ENCODE assay signal across 11 mouse cellular contexts in the genomic region with DNA sequence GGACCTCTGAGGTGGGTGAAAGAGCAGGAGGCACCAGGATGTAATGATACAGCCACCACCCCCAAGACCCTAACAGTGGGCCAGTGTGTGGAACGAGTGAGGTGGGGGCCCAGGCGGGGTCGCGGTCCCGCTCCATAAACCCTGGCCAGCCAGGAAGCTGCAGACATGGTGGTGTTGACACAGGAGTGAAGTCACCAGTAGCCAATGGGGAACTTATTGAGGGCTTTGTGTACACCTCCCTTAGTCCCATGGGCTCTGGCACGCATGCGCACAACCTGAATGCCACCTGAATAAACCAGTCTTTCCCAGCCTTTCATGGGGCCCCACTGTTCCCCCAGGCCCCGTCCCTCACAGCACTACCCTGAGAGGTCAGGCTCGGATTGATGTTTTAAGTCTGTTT. TPM values are rescaled to one million over a fixed set of nuclear protein-coding genes. Genes with fewer than 3 reads are reported as not detected.
DNase-seq lines count a peak whose midpoint lies in the region; ATAC-seq and TF ChIP-seq lines count a peak whose summit lies in the region.
"Had no signal": no experiment of that assay in that cellular context is flagged by ENCODE, and none has a peak within 500 bp of the region (broad histone marks: within the 10 kb centered on the region; RNA-seq: fewer than 3 reads in every experiment).

No protein-coding gene starts in this region.

- no peak overlapping the region for H3K9ac ChIP-seq in heart, embryonic 12.5 days
- H3K9ac ChIP-seq in limb, embryonic 13.5 days = peak overlapping the region; percentile 32; the same call in 1 of the 2 replicates
- H3K9ac ChIP-seq in stomach, postnatal 0 days (ENCODE audit: low read length) = no peak overlapping the region

- no peak for DNase-seq in heart, adult 9 months (ENCODE audit: low spot score in 2 of 2)
- DNase-seq in lung, postnatal 10 days = peak; percentile 7
- DNase-seq in lung, postnatal 14 days = no peak
- DNase-seq in stomach, postnatal 0 days (ENCODE audit: low spot score) = peak; percentile 90
- no peak for DNase-seq in adrenal gland, adult 2 months
- DNase-seq in layer of hippocampus, adult 18-20 months (ENCODE audit: low spot score in 2 of 2) = no peak
- DNase-seq: cerebellum, adult 11 months; retina, postnatal 1 day had no signal

- no peak for ATAC-seq in heart, embryonic 12.5 days (ENCODE audit: insufficient number of reproducible peaks, low FRiP score)
- peak; percentile 48 for ATAC-seq in limb, embryonic 13.5 days (ENCODE audit: low FRiP score, low read depth)
- ATAC-seq in stomach, postnatal 0 days (ENCODE audit: low FRiP score, low TSS enrichment) = peak; percentile 90
- ATAC-seq: CD4-positive, CD25-positive, alpha-beta regulatory T cell, adult 4 months had no signal

- peak overlapping the region; percentile 98 for H3K27ac ChIP-seq in heart, embryonic 12.5 days (ENCODE audit: poor library complexity, severe bottlenecking)
- peak overlapping the region; percentile 98 for H3K27ac ChIP-seq in limb, embryonic 13.5 days
- H3K27ac ChIP-seq in stomach, postnatal 0 days (replicated peaks) = peak overlapping the region; percentile 87

- no peaks in the 10 kb centered on the region for H3K9me3 ChIP-seq in heart, embryonic 12.5 days (replicated peaks)
- no peaks in the 10 kb centered on the region for H3K9me3 ChIP-seq in limb, embryonic 13.5 days
- no peaks in the 10 kb centered on the region for H3K9me3 ChIP-seq in stomach, postnatal 0 days (ENCODE audit: control insufficient read depth, low read length)

- no peak for TF ChIP-seq EP300 in stomach, postnatal 0 days (optimal IDR thresholded peaks at IDR 0.05)

- H3K36me3 ChIP-seq in heart, embryonic 12.5 days = no peaks in the 10 kb centered on the region
- no peaks in the 10 kb centered on the region for H3K36me3 ChIP-seq in limb, embryonic 13.5 days
- H3K36me3 ChIP-seq in stomach, postnatal 0 days (ENCODE audit: control insufficient read depth, insufficient read depth, low read length) = no peaks in the 10 kb centered on the region

- no peak for TF ChIP-seq CTCF in stomach, postnatal 0 days (IDR thresholded peaks at IDR 0.05; ENCODE audit: low read depth)

- H3K4me3 ChIP-seq in heart, embryonic 12.5 days = no peak overlapping the region
- H3K4me3 ChIP-seq in limb, embryonic 13.5 days = no peak overlapping the region
- no peak overlapping the region for H3K4me3 ChIP-seq in stomach, postnatal 0 days (ENCODE audit: low read depth, low read length)

- H3K4me1 ChIP-seq in heart, embryonic 12.5 days (replicated peaks) = peaks cover 94% of the 10 kb centered on the region
- H3K4me1 ChIP-seq in limb, embryonic 13.5 days = peaks cover 80% of the 10 kb centered on the region
- H3K4me1 ChIP-seq in stomach, postnatal 0 days (replicated peaks; ENCODE audit: control insufficient read depth, insufficient read depth) = peaks cover 18% of the 10 kb centered on the region

- no peak overlapping the region for H3K4me2 ChIP-seq in heart, embryonic 12.5 days
- H3K4me2 ChIP-seq in limb, embryonic 13.5 days (replicated peaks) = peak overlapping the region; percentile 65
- H3K4me2 ChIP-seq in stomach, postnatal 0 days (replicated peaks; ENCODE audit: low read depth) = no peak overlapping the region

- no peaks in the 10 kb centered on the region for H3K27me3 ChIP-seq in heart, embryonic 12.5 days (replicated peaks)
- H3K27me3 ChIP-seq in limb, embryonic 13.5 days = no peaks in the 10 kb centered on the region
- no peaks in the 10 kb centered on the region for H3K27me3 ChIP-seq in stomach, postnatal 0 days (ENCODE audit: control insufficient read depth, insufficient read depth, low read length)

- 59% methylated on average over 9 of the region's 9 CpGs for WGBS in heart, embryonic 12.5 days
- WGBS in limb, embryonic 13.5 days = 46% methylated on average over 9 of the region's 9 CpGs
- 49% methylated on average over 9 of the region's 9 CpGs for WGBS in stomach, postnatal 0 days

RNA-seq across cellular contexts. Expression of gene Mrpl23, which starts 38.1 kb away (rescaled TPM):
- polyA plus RNA-seq in heart, embryonic 12.5 days (2016; fragmentation: Nextera tagmentation; extraction: Ambion mirVana) = 12.0 and 15.2 TPM in 2 replicates
- polyA plus RNA-seq in limb, embryonic 13.5 days (2015; fragmentation: Nextera tagmentation; extraction: Ambion mirVana) = 27.3 and 35.1 TPM in 2 replicates
- polyA plus RNA-seq in stomach, postnatal 0 days (2015; fragmentation: Nextera tagmentation; extraction: Ambion mirVana) = 17.7 and 19.4 TPM in 2 replicates
- 1 to 10 TPM; 2.2 to 8.0 TPM for total RNA-seq in adrenal gland, adult 2 months (2021)
- polyA plus RNA-seq in adrenal gland, adult 2 months (2012; rRNA removed) = 6.9 and 7.6 TPM in 2 replicates
- 1 to 10 TPM; 6.8 to 8.4 TPM for total RNA-seq in layer of hippocampus, adult 18-20 months (2021)

Comparison
In these comparisons a context has a peak if more than half of its experiments do, and no peak if none do; other contexts are left out.
1. DNase-seq: peak in lung, postnatal 10 days (single experiment) and stomach, postnatal 0 days (single experiment); none in heart, adult 9 months (0 of 2), lung, postnatal 14 days (single experiment), adrenal gland, adult 2 months (single experiment) and layer of hippocampus, adult 18-20 months (0 of 2).
2. Peak in every context shown above with its lines, with median percentiles within 50 percentile points of each other: H3K27ac ChIP-seq.